Mouse (Mus musculus) liver, embryonic 14.5 days (tissue): ENCODE data around the gene Trp53i13.

Source experiments
- CTCF ChIP-seq: IDR thresholded peaks from 2 replicates; pipeline ENCODE4 v1.5.1; 2016; ENCODE audit warnings: antibody characterized with exemption, low read depth, control low read depth
- EP300 ChIP-seq: IDR thresholded peaks from 2 replicates; pipeline ENCODE4 v1.6.1; 2016; ENCODE audit warnings: antibody characterized with exemption, low read depth

- TF ChIP-seq CTCF (no peak), EP300 (no peak)
Measured at GRCm38 (mm10) chr11:77494344-77494676, 21.5 kb downstream of the Trp53i13 start.
